Mouse (Mus musculus) bone marrow macrophage, adult 2 months (primary cell): ENCODE results near the gene Morn1. TPM values are rescaled to one million over a fixed set of nuclear protein-coding genes. Genes with fewer than 3 reads are reported as not detected.
A peak's percentile ranks its signal among the peaks of the same experiment; 100 is the strongest.

Source experiments
- H3K27ac ChIP-seq: 2 replicates; pipeline ENCODE4 v1.5.1; 2012; ENCODE audit warnings: low read depth, low read length; ENCODE audit not compliant: insufficient read depth
- H3K4me1 ChIP-seq: 2 replicates; pipeline ENCODE4 v1.6.1; 2012; ENCODE audit warnings: low read length; ENCODE audit not compliant: control insufficient read depth, insufficient read depth
- H3K4me3 ChIP-seq: 2 replicates; pipeline ENCODE4 v1.5.1; 2012; ENCODE audit warnings: mild to moderate bottlenecking, low read length, moderate library complexity; ENCODE audit not compliant: insufficient read depth
- CTCF ChIP-seq: IDR thresholded peaks from 2 replicates; pipeline ENCODE4 v1.5.1; 2012; ENCODE audit warnings: low read depth, mild to moderate bottlenecking, low read length, moderate library complexity
- POLR2A ChIP-seq: IDR thresholded peaks from 2 replicates; pipeline ENCODE4 v1.6.1; 2012; ENCODE audit warnings: mild to moderate bottlenecking, low read depth, low read length, borderline replicate concordance
- polyA plus RNA-seq: library from polyadenylated mRNA; stranded (reverse); fragments of >200 nt; gene quantifications from 2 replicates; pipeline ENCODE4 v1.2.4, GENCODE M21; 2012; ENCODE audit not compliant: missing spikeins, insufficient read depth, insufficient read length

The Morn1 gene
- polyA plus RNA-seq, 1 experiment = 2.5 TPM

DNA sequence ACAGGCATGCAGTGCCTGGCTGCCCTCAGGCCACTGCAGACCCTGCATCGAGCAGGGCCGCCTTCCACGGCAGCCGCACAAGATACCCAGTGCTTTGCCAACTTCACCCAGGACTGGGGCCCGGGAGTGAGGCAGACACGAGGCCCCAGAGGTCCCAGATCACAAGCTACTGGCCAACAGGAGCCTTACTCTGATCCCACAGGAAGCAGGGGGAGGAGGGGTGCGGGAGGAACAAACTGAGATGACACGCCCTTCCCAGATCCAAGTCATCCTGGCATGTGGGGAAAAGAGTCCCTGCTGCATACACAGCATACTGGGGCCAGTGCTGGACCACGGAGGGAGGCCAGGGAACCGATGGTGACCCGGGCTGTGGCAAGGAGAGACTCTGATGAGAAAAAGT, 68.6 kb downstream of the Morn1 start:
- Histone ChIP-seq H3K4me1 (peaks cover 19% of the 10 kb centered on the region), H3K4me3 (no peak overlapping the region), H3K27ac (no peak overlapping the region)
- TF ChIP-seq POLR2A = no peak
- TF ChIP-seq CTCF = no peak

DNA sequence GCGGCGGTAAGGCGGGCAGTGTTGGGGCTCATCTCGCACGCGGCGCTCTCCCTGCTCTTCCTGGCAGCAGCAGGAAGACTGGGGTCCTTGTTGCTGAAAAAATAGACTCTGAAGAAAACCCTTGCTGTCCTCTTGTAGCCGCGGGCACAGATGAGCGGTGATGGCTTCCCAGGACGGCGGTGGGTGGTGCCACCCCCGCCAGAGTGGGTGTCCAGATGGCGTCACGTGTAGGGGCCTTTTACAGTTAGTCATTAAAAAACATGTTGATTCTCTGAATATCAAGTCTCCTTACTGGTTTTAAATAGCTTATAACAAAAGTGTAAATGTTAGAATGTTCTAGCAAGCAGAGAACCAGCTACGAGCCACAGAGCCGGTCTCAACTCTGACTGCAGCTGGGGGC, 70.4 kb downstream of the Morn1 start:
- TF ChIP-seq POLR2A = no peak
- TF ChIP-seq CTCF = no peak
- H3K27ac ChIP-seq = no peak overlapping the region
- peaks cover 25% of the 10 kb centered on the region for H3K4me1 ChIP-seq
- no peak overlapping the region for H3K4me3 ChIP-seq

DNA sequence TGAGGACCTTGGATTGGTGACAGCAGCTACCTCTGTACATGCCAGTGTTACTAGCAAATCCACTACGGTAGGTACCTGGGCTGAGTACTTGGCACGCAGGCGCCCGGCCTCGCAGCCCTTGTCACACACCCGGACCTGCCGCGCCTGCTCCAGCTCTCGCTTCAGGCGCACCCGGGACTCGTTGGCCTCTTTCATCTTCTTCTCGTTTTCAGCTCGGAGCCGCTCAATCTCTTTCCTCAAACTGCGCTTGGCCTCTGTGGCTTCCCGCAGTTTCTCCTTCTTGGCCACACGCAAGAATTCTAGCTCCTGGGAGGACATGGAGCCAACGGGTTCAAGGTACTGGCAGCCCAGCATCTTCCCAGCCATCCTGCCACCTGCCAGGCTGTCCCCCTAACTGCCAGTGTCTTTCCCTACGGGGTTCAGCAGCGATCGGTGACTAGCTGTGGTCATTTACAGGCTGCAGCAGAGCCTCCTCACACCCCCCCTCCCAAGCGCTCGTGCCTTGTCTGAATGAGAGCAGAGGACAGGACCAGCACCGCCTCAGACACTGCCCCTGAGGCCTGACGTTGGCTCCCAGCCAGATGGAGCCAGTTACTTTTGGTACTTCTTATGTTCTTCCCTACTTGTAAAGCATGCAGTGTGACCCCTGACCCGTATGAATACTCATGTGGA, 71.6 kb downstream of the Morn1 start:
- no peak for TF ChIP-seq POLR2A
- no peak for TF ChIP-seq CTCF
- Histone ChIP-seq H3K4me1 (peaks cover 34% of the 10 kb centered on the region), H3K4me3 (no peak overlapping the region), H3K27ac (no peak overlapping the region)

DNA sequence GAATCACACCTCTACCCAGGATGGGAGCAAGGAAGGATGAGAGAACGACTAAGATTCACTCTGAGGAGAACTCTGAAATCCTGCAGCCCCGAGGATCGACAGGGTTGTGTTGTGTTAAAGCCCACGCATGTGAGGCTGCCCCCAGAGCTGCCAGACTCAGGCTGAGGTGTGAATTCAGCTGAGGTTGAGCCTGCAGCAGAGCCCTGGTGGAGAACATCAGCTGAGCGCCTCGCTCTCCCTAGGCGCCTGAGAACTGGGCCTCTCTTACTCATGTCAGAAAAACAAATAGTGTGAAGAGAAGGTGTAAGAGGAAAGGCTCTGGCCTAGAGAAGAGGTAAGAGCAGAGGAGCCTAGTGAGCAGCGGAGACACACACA, 72.2 kb downstream of the Morn1 start:
- Histone ChIP-seq H3K4me3 (no peak overlapping the region), H3K27ac (no peak overlapping the region), H3K4me1 (peaks cover 38% of the 10 kb centered on the region)
- no peak for TF ChIP-seq POLR2A
- TF ChIP-seq CTCF = no peak

DNA sequence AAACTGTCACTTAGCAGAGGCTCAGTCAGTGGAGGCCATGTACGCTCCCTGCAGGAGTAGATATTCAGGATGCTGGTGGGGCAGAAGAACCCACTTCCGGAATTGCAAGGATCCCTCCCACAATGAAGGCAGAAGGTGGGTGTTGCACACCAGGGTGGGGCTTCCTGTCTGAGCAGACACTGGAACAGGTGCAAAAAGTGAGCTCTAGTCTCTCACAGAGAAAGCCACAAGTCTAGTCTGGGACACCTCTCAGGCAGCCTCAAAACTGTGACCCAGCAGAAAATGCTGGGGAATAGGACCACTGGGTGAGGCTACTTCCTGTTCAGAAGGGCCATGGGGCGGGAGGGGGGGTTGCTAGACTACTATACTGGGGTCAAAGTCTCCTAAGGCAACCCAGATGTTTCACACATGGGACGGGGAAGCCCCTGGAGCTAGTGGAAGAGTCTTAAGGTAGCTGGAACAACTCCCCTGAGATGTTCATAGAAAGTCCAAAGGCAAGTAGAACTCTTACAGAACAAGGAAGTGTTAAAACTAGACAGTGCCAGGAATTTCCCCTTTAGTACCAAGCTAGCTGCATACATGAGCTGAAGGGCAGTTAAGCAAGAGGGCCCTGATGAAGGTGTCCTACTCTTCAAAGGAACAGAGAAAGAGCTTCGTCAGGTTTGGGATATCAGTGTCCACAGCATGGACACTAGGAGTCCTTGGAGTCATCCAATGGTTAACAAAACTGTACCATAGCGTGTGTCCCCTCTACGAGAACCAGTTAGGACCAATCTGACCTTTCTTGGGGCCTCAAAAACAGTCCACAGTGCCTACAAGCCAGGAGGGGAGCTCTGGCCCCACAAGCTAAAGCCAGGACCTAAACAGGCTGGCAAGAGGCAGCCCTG, 76.3 kb downstream of the Morn1 start:
- Histone ChIP-seq H3K4me3 (peak overlapping the region; percentile 33), H3K27ac (peak overlapping the region; percentile 85), H3K4me1 (peaks cover 56% of the 10 kb centered on the region)
- TF ChIP-seq CTCF (no peak), POLR2A (no peak)

DNA sequence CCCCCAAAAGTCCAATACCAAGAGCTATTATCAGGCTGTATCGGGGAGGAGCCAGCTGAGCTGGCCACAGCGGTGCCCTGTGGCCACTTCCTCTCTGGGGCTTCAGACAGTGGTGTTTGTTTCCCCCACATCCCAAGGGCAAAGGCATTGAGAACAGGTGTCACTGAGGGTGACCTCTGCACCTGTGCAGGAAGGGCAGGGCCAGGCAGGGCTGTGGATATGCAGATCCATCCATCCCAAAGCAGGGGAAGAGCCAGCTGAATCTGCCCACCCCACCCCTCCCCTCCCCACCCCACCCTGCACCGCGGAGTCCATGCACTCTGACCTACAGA, 76.9 kb downstream of the Morn1 start:
- H3K4me3 ChIP-seq = peak overlapping the region; percentile 33
- H3K27ac ChIP-seq = peak overlapping the region; percentile 85
- peaks cover 56% of the 10 kb centered on the region for H3K4me1 ChIP-seq
- TF ChIP-seq CTCF (no peak), POLR2A (no peak)

DNA sequence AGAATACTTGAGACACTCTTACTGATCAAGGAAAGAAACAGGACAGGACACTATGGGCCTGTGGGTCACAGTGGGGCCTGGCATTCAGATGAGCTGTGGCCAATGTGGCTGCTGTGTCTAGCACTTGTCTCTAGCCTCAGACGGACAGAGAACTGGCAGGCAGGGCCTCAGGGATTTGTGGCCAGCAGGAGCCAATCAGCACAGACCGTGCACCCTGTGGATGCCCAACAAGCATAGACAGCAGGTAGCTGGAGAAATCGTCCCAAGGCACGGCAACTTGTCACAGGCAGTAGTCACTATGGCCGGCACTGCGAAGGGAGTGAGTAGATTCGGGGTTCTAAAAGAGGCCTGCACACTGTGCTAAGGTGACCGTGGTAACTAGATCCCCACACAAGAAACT, 77.3 kb downstream of the Morn1 start:
- Histone ChIP-seq H3K4me1 (peaks cover 56% of the 10 kb centered on the region), H3K4me3 (no peak overlapping the region), H3K27ac (no peak overlapping the region)
- no peak for TF ChIP-seq CTCF
- no peak for TF ChIP-seq POLR2A

DNA sequence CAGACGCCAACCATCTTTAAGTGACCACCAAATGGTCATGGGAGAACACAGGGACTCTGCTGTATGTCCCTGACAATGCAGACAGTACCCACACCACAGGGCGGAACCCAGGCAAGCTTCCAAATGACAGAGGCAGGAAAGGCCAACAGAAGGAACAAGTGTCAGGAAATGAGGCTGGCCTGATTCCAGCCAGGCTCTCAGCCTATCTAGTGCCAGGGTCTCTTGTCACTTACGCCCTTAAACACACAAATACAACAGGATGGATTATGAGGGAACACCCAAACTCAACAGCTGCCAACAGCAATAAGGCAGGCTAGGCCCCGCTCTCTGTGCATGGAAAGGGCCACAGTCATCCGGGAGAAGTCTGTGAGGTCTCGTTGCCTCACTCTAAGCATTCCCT, 78.2 kb downstream of the Morn1 start:
- peaks cover 56% of the 10 kb centered on the region for H3K4me1 ChIP-seq
- TF ChIP-seq CTCF (no peak), POLR2A (no peak)
- H3K27ac ChIP-seq = peak overlapping the region; percentile 34
- no peak overlapping the region for H3K4me3 ChIP-seq

DNA sequence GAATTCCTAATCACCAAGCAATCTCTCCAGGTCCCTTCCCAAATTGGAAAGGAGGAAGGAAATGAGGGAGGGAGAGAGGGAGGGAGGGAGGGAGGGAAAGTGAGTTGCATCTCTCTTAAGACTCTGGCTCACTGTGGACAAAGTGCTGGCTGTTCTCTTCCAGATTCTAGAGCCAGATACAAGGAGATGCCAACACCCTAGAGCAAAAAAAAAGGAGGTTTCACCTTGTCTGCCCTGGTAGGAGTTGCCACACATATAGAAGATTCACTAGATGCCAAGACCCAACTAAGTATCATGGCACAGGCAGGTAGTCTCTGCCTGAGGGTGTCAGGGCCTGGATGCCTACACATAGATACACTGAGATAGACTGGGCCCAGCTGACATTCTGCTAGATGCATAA, 79.5 kb downstream of the Morn1 start:
- no peak for TF ChIP-seq CTCF
- TF ChIP-seq POLR2A = no peak
- Histone ChIP-seq H3K4me1 (peaks cover 52% of the 10 kb centered on the region), H3K27ac (no peak overlapping the region), H3K4me3 (no peak overlapping the region)

DNA sequence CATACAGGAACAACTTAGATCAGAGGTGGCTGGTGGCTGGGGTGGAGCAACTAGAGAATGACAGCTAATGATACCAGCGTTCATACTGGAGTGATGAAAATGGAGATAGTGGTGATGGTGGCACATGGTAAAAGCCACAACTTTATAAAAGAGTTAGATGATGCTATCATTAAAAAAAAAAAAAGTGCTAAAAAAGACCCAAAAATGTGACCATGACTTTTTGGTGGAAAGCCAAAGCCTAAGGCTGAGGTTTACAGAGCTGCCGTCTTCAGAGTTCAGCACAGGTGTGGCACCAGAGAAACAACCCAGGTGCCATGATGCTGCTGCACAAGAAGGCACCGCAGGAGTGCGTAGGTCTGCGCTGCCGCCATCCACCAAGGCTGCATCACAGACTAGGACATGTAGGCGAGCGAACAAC, 82.5 kb downstream of the Morn1 start:
- TF ChIP-seq CTCF = no peak
- TF ChIP-seq POLR2A = no peak
- H3K4me1 ChIP-seq = peaks cover 39% of the 10 kb centered on the region
- H3K27ac ChIP-seq = no peak overlapping the region
- H3K4me3 ChIP-seq = no peak overlapping the region

DNA sequence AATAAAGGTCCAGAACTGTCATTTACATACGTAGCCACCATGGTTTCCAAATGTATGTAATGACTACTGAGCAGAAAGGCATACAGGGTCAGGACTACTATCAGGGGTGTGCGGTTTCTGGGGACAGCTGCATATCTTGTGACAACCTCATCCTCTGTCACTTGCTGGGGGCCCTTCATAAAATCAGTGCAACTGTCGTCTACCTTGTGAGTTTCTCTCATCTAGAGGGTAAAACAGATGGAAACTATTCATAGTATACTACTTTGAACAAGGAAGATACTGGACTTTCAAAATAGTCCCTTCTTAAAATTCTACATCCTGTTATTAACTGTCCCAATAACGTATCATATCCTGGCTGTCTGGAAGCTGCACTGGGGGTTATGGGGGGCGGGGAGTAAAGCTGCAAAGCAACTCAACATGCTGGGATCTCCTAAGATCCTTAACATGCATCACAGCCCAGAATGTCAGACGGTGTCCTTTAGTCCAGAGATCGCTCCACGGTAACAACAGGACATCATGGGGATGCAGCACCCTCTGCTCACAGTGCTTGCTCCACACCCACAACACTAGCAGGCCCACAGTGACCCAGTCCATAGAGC, 84.3 kb downstream of the Morn1 start:
- Histone ChIP-seq H3K4me1 (peaks cover 27% of the 10 kb centered on the region), H3K27ac (no peak overlapping the region)

More for the DNA sequence above, 84.3 kb downstream of the Morn1 start:
- H3K4me3 ChIP-seq = no peak overlapping the region
- TF ChIP-seq CTCF (no peak), POLR2A (no peak)
